ENCODE assay signal across 9 mouse cellular contexts in the genomic region with DNA sequence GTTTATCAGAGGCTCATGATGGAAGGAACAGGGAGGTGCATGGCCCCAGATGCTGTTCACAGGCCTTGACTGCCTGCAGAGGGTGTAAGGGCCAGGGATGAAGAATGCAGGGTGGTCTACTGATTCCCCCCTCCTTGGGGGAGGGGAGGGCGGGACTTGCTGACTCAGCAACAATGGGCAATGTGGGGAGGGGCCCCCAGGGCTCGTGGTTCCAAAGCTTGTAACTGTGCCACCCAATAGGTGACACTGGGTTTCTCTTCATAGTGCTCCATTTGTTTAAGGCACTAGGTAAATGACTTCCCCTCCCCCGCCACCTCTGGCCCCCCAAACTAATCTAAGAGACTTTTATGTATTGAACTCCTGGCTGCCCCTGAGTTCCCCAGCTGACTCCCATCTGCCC. TPM values are rescaled to one million over a fixed set of nuclear protein-coding genes. Genes with fewer than 3 reads are reported as not detected.
DNase-seq lines count a peak whose midpoint lies in the region; ATAC-seq and TF ChIP-seq lines count a peak whose summit lies in the region.
"Had no signal": no experiment of that assay in that cellular context is flagged by ENCODE, and none has a peak within 500 bp of the region (broad histone marks: within the 10 kb centered on the region; RNA-seq: fewer than 3 reads in every experiment).

No protein-coding gene starts in this region.

- peak overlapping the region; percentile 98 for H3K4me2 ChIP-seq in limb, embryonic 14.5 days (replicated peaks; ENCODE audit: low read depth, low read length, severe bottlenecking)
- peak overlapping the region; percentile 93 for H3K4me2 ChIP-seq in stomach, postnatal 0 days (replicated peaks; ENCODE audit: low read depth)

- peak overlapping the region; percentile 78 for H3K4me3 ChIP-seq in limb, embryonic 14.5 days (replicated peaks; ENCODE audit: low read length)
- H3K4me3 ChIP-seq in stomach, postnatal 0 days (ENCODE audit: low read depth, low read length) = peak overlapping the region; percentile 82

- TF ChIP-seq EP300 in stomach, postnatal 0 days (optimal IDR thresholded peaks at IDR 0.05) = no peak

- peaks cover 14% of the 10 kb centered on the region for H3K36me3 ChIP-seq in limb, embryonic 14.5 days (ENCODE audit: control insufficient read depth, insufficient read depth, low read length)
- no peaks in the 10 kb centered on the region; the same call in 1 of the 2 replicates for H3K36me3 ChIP-seq in stomach, postnatal 0 days (ENCODE audit: control insufficient read depth, insufficient read depth, low read length)

- TF ChIP-seq POLR2A in limb, embryonic 14.5 days (IDR thresholded peaks at IDR 0.05; ENCODE audit: borderline replicate concordance, extremely low read depth, insufficient read depth, insufficient read length) = no peak

- peak; percentile 27 for DNase-seq in cerebellum, adult 9-10 months
- no peak for DNase-seq in cerebellum, adult 18-20 months
- peak; percentile 52 for DNase-seq in testis, postnatal 10 days (ENCODE audit: low spot score)
- DNase-seq in testis, postnatal 14 days (ENCODE audit: low spot score) = no peak
- DNase-seq in limb, embryonic 14.5 days (ENCODE audit: low spot score) = no peak
- DNase-seq in stomach, postnatal 0 days (ENCODE audit: low spot score) = peak; percentile 20
- no peak for DNase-seq in frontal cortex, postnatal 25 days (ENCODE audit: low spot score in 2 of 2)
- DNase-seq in layer of hippocampus, postnatal 14 days (ENCODE audit: low spot score in 2 of 2) = no peak
- DNase-seq: cerebellum, postnatal 14 days had no signal

- 67% methylated on average over 2 of the region's 3 CpGs for WGBS in limb, embryonic 14.5 days
- 47% methylated on average over 3 of the region's 3 CpGs for WGBS in stomach, postnatal 0 days

- no peak overlapping the region for H3K27ac ChIP-seq in limb, embryonic 14.5 days (replicated peaks; ENCODE audit: low read depth, low read length)
- H3K27ac ChIP-seq in stomach, postnatal 0 days (replicated peaks) = 0 out of 2 replicates have a peak overlapping the region, but pooled peaks have one; percentile 9

- H3K27me3 ChIP-seq in limb, embryonic 14.5 days (ENCODE audit: control insufficient read depth, insufficient read depth, low read length) = no peaks in the 10 kb centered on the region
- no peaks in the 10 kb centered on the region for H3K27me3 ChIP-seq in stomach, postnatal 0 days (ENCODE audit: control insufficient read depth, insufficient read depth, low read length)

- H3K9me3 ChIP-seq in limb, embryonic 14.5 days (ENCODE audit: control insufficient read depth, low read length) = no peaks in the 10 kb centered on the region
- H3K9me3 ChIP-seq in stomach, postnatal 0 days (ENCODE audit: control insufficient read depth, low read length) = no peaks in the 10 kb centered on the region

- TF ChIP-seq CTCF in stomach, postnatal 0 days (IDR thresholded peaks at IDR 0.05; ENCODE audit: low read depth) = no peak

- ATAC-seq in limb, embryonic 14.5 days (ENCODE audit: low FRiP score, low read depth) = no peak
- ATAC-seq in stomach, postnatal 0 days (ENCODE audit: low FRiP score, low TSS enrichment) = no peak

- no peak overlapping the region for H3K9ac ChIP-seq in limb, embryonic 14.5 days (ENCODE audit: low read depth, low read length, severe bottlenecking)
- H3K9ac ChIP-seq in stomach, postnatal 0 days (ENCODE audit: low read length) = peak overlapping the region; percentile 85

- H3K4me1 ChIP-seq in limb, embryonic 14.5 days (ENCODE audit: control insufficient read depth, insufficient read depth, low read length) = peaks cover 45% of the 10 kb centered on the region
- peaks cover 29% of the 10 kb centered on the region for H3K4me1 ChIP-seq in stomach, postnatal 0 days (replicated peaks; ENCODE audit: control insufficient read depth, insufficient read depth)

RNA-seq across cellular contexts. Expression of gene Hs6st1, which starts 2.5 kb away (rescaled TPM):
- 50.5 and 63.4 TPM in 2 replicates for polyA plus RNA-seq in limb, embryonic 14.5 days (2012; rRNA removed)
- polyA plus RNA-seq in limb, embryonic 14.5 days (2014; fragmentation: Nextera tagmentation; extraction: Ambion mirVana) = 14.9 and 19.3 TPM in 2 replicates
- polyA plus RNA-seq in stomach, postnatal 0 days (2015; fragmentation: Nextera tagmentation; extraction: Ambion mirVana) = 5.7 and 6.8 TPM in 2 replicates
- total RNA-seq in layer of hippocampus, postnatal 14 days (2021) = 10 to 100 TPM; 44.3 to 49.6 TPM

Comparison
In these comparisons a context has a peak if more than half of its experiments do, and no peak if none do; other contexts are left out.
1. DNase-seq: peak in cerebellum, adult 9-10 months (single experiment), testis, postnatal 10 days (single experiment) and stomach, postnatal 0 days (single experiment); none in cerebellum, adult 18-20 months (0 of 2), testis, postnatal 14 days (single experiment), limb, embryonic 14.5 days (single experiment), frontal cortex, postnatal 25 days (0 of 2) and layer of hippocampus, postnatal 14 days (0 of 2).